Mouse (Mus musculus) bone marrow, adult 2 months (tissue): Measurements from ENCODE around the gene Vasp.

Experiments used
- CTCF ChIP-seq: fragments of 200-500 bp; IDR thresholded peaks from 2 replicates; pipeline ENCODE4 v1.5.1; 2011; ENCODE audit warnings: low read length, control low read depth; ENCODE audit not compliant: control insufficient read depth, insufficient read depth
- POLR2A ChIP-seq: fragments of 200-500 bp; IDR thresholded peaks from 2 replicates; pipeline ENCODE4 v1.6.1; 2011; ENCODE audit warnings: low read depth, mild to moderate bottlenecking, control low read depth, low read length, borderline replicate concordance; ENCODE audit not compliant: control insufficient read depth

DNA sequence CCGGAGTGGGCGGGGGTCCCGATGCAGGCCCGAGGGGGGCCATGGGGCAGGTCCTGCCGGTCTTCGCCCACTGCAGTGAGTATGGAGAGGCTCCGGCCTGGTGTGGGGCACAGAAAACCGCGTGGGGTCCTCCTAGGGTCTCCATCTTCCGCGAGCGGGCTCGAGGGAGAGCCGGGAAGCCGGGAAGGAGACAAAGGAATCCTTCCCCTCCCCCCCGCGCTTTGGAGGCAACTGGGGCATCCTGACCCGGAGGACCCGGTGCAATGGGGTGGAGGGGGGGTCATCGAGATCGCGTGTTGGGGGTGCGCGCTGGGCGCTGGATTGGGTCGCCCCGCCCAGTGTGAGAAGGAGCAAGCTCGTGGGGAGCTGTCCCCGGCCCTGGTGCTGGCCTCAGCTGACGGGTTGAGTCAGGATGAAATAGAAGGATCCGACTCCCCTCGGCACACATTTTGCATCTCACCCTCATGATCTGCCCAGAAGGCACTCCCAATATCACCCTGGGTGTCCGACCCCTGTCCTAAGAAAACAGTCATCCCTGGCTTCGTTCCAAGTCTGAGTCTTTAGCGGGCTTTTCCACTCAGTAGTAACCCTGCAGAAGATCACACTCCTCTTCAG is 11.3 kb upstream of the Vasp start:
- TF ChIP-seq CTCF (no peak), POLR2A (no peak)
